Mouse (Mus musculus): ENCODE measurements around the gene Nfib.

The Nfib gene

GRCm38 (mm10) chr4:82690267-82690666 is 15.3 kb downstream of the Nfib start:
- no peak for DNase-seq (ENCODE audit: low read depth)

- no peak for DNase-seq (ENCODE audit: low read depth)
Observed at GRCm38 (mm10) chr4:82686037-82686436, 19.5 kb downstream of the Nfib start.

- DNase-seq (ENCODE audit: low read depth) = no peak
Observed at GRCm38 (mm10) chr4:82684088-82684715, 21.3 kb downstream of the Nfib start.

GRCm38 (mm10) chr4:82683583-82683982 is 22.0 kb downstream of the Nfib start:
- DNase-seq (ENCODE audit: low read depth) = no peak

GRCm38 (mm10) chr4:82676104-82676503 is 29.4 kb downstream of the Nfib start:
- DNase-seq (ENCODE audit: low read depth) = no peak

- no peak for DNase-seq (ENCODE audit: low read depth)
Observed at GRCm38 (mm10) chr4:82667271-82667872, 38.2 kb downstream of the Nfib start.

GRCm38 (mm10) chr4:82664436-82664835 is 41.1 kb downstream of the Nfib start:
- DNase-seq (ENCODE audit: low read depth) = no peak

GRCm38 (mm10) chr4:82663749-82664381 is 41.7 kb downstream of the Nfib start:
- DNase-seq (ENCODE audit: low read depth) = no peak

- no peak for DNase-seq (ENCODE audit: low read depth)
Observed at GRCm38 (mm10) chr4:82662626-82663025, 42.9 kb downstream of the Nfib start.

- no peak for DNase-seq (ENCODE audit: low read depth)
Observed at GRCm38 (mm10) chr4:82662222-82662621, 43.3 kb downstream of the Nfib start.

- DNase-seq (ENCODE audit: low read depth) = no peak
Observed at GRCm38 (mm10) chr4:82661215-82661614, 44.3 kb downstream of the Nfib start.

GRCm38 (mm10) chr4:82645679-82646078 is 59.9 kb downstream of the Nfib start:
- no peak for DNase-seq (ENCODE audit: low read depth)

GRCm38 (mm10) chr4:82644797-82645196 is 60.8 kb downstream of the Nfib start:
- DNase-seq (ENCODE audit: low read depth) = no peak

GRCm38 (mm10) chr4:82643734-82644085 is 61.8 kb downstream of the Nfib start:
- DNase-seq (ENCODE audit: low read depth) = no peak

- DNase-seq (ENCODE audit: low read depth) = no peak
Observed at GRCm38 (mm10) chr4:82643022-82643733, 62.4 kb downstream of the Nfib start.

- no peak for DNase-seq (ENCODE audit: low read depth)
Observed at GRCm38 (mm10) chr4:82641066-82641680, 64.4 kb downstream of the Nfib start.

GRCm38 (mm10) chr4:82638251-82638650 is 67.3 kb downstream of the Nfib start:
- no peak for DNase-seq (ENCODE audit: low read depth)

- no peak for DNase-seq (ENCODE audit: low read depth)
Observed at GRCm38 (mm10) chr4:82637633-82638032, 67.9 kb downstream of the Nfib start.

GRCm38 (mm10) chr4:82636658-82637057 is 68.9 kb downstream of the Nfib start:
- no peak for DNase-seq (ENCODE audit: low read depth)

- no peak for DNase-seq (ENCODE audit: low read depth)
Observed at GRCm38 (mm10) chr4:82635881-82636280, 69.7 kb downstream of the Nfib start.

GRCm38 (mm10) chr4:82635118-82635517 is 70.4 kb downstream of the Nfib start:
- DNase-seq (ENCODE audit: low read depth) = no peak

GRCm38 (mm10) chr4:82634365-82634764 is 71.2 kb downstream of the Nfib start:
- DNase-seq (ENCODE audit: low read depth) = no peak
